Mouse (Mus musculus) stomach, postnatal 0 days (tissue): ENCODE data around the gene Saxo1.

Source experiments
- CTCF ChIP-seq: IDR thresholded peaks from 2 replicates; pipeline ENCODE4 v1.5.1; 2016; ENCODE audit warnings: antibody characterized with exemption, low read depth, mild to moderate bottlenecking, moderate library complexity
- EP300 ChIP-seq: optimal IDR thresholded peaks from 2 replicates; pipeline ENCODE3; 2016; ENCODE audit warnings: antibody characterized with exemption

GRCm38 (mm10) chr4:86519953-86520352 lies 38.2 kb downstream of the Saxo1 start:
- TF ChIP-seq CTCF (no peak), EP300 (no peak)
